Mouse (Mus musculus) kidney, adult 2 months (tissue): Measurements from ENCODE around the gene Sqor. TPM values are rescaled to one million over a fixed set of nuclear protein-coding genes. Genes with fewer than 3 reads are reported as not detected.

ENCODE experiments used
- DNase-seq: peaks from one replicate; pipeline ENCODE4 v3.0.0; 2021
- H3K27ac ChIP-seq: fragments of 200-500 bp; 2 replicates; pipeline ENCODE4 v1.5.1; 2012; ENCODE audit warnings: low read depth, low read length, control low read depth, inconsistent platforms; ENCODE audit not compliant: insufficient read depth
- H3K27me3 ChIP-seq: fragments of 200-500 bp; replicated peaks from 2 replicates; pipeline ENCODE4 v1.6.1; 2012; ENCODE audit warnings: mild to moderate bottlenecking, moderate library complexity, low read length, inconsistent platforms; ENCODE audit not compliant: control insufficient read depth, insufficient read depth
- H3K36me3 ChIP-seq: fragments of 200-500 bp; 2 replicates; pipeline ENCODE4 v1.6.1; 2012; ENCODE audit warnings: mild to moderate bottlenecking, moderate library complexity, low read length, inconsistent platforms; ENCODE audit not compliant: control insufficient read depth, insufficient read depth
- H3K4me1 ChIP-seq: fragments of 200-500 bp; 2 replicates; pipeline ENCODE4 v1.6.1; 2011; ENCODE audit warnings: low read length; ENCODE audit not compliant: control insufficient read depth, insufficient read depth
- H3K4me3 ChIP-seq: fragments of 200-500 bp; 2 replicates; pipeline ENCODE4 v1.5.1; 2011; ENCODE audit warnings: mild to moderate bottlenecking, low read depth, low read length, control low read depth; ENCODE audit not compliant: insufficient read depth
- CTCF ChIP-seq: fragments of 200-500 bp; conservative IDR thresholded peaks from 2 replicates; pipeline ENCODE4 v1.5.1; 2011; ENCODE audit warnings: low read depth, mild to moderate bottlenecking, control low read depth, low read length, moderate library complexity, mixed read lengths; ENCODE audit not compliant: insufficient read depth, insufficient read length
- POLR2A ChIP-seq: fragments of 200-500 bp; IDR thresholded peaks from one replicate; pipeline ENCODE4 v1.6.1; 2011; ENCODE audit warnings: low read depth, low read length, control low read depth
- WGBS: fragments of 180-500 bp; shearing (Covaris S2); methylation state at CpG from one replicate; pipeline ENCODE4 v1.1.7; 2018; 5-methylcytosine and 5-hydroxymethylcytosine counted together
- polyA plus RNA-seq: library from polyadenylated mRNA; depleted of rRNA; stranded (reverse); fragments of >200 nt; gene quantifications from 2 replicates; pipeline ENCODE4 v1.2.3, GENCODE M21; 2012

Sqor gene
- polyA plus RNA-seq, 1 experiment: 84.5 TPM

DNA sequence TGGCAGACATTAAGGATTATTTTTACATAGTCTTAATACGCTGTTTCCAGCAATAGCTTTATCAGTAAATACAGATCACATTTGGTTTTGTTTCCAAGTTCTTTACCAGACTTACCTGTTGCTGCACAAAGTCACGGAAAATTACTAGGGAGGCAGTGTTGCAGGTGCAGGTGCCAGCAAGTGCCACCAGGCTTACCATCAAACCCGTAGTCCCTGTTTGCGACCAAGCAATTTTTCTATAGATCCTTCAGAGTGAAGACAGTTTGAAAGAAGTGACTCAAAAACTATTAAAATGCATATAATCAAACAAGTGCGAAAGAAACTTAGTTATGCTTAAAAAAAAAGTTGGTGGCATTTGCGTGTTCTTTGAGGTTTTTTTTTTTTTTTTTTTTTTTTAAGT is 511 bp upstream of the Sqor start:
- TF ChIP-seq POLR2A (no peak), CTCF (peak; percentile 37)
- Histone ChIP-seq H3K27ac (peak overlapping the region; percentile 77; the same call in 1 of the 2 replicates), H3K36me3 (no peaks in the 10 kb centered on the region), H3K27me3 (no peaks in the 10 kb centered on the region), H3K4me3 (no peak overlapping the region; the same call in 1 of the 2 replicates), H3K4me1 (peaks cover 12% of the 10 kb centered on the region; the same call in 1 of the 2 replicates)
- peak; percentile 47 for DNase-seq
- 40% methylated on average over 6 of the region's 6 CpGs for WGBS

DNA sequence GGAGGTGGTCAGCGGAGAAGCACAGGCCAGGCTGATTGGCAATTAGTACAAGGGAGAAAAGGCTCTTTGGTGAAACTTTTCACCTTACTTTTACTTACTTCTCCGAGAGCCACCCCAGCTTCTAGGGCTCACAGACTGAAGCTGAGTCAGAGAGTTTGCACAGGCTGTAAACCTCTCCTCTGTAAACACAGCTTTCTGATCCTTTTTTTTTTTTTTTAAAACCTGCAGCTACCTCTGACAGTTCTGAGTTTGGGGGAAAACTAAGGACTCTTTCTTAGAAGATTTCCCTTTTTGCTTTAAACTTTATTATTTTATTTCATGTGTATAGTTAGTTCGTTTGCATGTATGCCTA is 733 bp downstream of the Sqor start:
- TF ChIP-seq CTCF (no peak), POLR2A (no peak)
- no peak for DNase-seq
- WGBS: 35% methylated on average over 3 of the region's 3 CpGs
- Histone ChIP-seq H3K27me3 (no peaks in the 10 kb centered on the region), H3K4me1 (peaks cover 12% of the 10 kb centered on the region; the same call in 1 of the 2 replicates), H3K36me3 (no peaks in the 10 kb centered on the region), H3K27ac (0 out of 2 replicates have a peak overlapping the region, but pooled peaks have one; percentile 73), H3K4me3 (peak overlapping the region; percentile 65)

DNA sequence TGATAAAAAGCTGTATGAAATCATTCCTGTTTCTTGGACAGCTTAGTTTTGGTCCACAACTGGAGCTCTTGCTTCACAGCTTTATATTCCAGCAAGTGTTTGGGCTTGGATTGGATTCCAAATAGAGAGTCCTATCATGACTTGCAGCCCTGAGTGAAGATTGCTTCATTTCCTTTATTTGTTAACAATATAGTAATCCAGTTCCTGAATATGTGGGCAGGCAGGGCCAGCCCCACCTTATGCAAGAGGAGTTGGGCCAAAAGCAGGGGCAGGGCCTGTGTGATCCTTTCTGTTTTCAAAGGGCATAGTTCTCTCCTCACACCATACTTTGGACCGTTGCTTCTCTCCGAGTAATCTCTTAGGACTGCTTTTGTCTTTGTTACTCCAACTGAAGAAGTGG is 6.0 kb downstream of the Sqor start:
- TF ChIP-seq POLR2A: no peak
- no peak for TF ChIP-seq CTCF
- no peaks in the 10 kb centered on the region for H3K27me3 ChIP-seq
- H3K4me3 ChIP-seq: no peak overlapping the region
- H3K4me1 ChIP-seq: peaks cover 18% of the 10 kb centered on the region; the same call in 1 of the 2 replicates
- H3K27ac ChIP-seq: no peak overlapping the region
- peak; percentile 59 for DNase-seq
- 53% methylated on average over 2 of the region's 2 CpGs for WGBS
- H3K36me3 ChIP-seq: no peaks in the 10 kb centered on the region

DNA sequence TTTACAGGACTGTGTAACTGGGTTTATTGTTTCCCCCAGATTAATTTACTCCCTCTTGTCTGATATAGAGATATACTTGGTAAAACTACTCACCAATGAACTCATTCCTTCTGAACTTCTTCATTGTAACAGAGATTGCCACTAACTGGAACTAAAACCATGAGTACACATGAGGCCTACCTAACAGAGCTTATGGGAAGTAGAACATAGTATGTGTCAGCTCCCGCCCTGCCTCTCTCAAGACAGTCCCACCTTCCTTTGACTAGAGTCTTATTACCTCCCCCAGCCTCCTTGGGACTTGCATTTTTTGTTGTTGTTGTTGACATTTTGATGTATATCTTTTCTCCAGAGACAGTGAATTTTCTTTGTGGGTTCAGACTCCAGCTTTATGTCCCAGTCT is 7.9 kb downstream of the Sqor start:
- 87% methylated on average over 1 of the region's 1 CpGs for WGBS
- TF ChIP-seq CTCF: no peak
- no peak for TF ChIP-seq POLR2A
- DNase-seq: no peak
- Histone ChIP-seq H3K4me3 (no peak overlapping the region), H3K27ac (no peak overlapping the region), H3K36me3 (no peaks in the 10 kb centered on the region), H3K4me1 (peaks cover 17% of the 10 kb centered on the region; the same call in 1 of the 2 replicates), H3K27me3 (no peaks in the 10 kb centered on the region)

DNA sequence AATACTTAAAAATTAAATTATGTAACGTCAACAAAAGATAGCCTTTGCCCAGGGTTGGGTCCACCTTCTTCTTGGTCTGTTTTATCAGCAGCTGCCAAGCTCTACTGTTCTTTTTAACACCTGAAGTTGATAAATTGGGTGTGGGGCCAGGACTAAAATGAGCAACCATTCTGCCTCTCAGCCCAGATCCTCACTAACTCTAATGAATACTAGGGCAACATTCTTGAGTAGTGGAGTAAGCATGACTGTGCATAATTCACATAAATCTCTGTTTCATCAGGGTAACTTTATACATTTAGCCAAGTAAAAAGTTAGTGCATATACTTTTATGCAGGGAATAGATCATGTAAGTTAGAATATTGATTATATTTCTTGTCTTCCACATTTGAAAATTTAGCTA is 10.5 kb downstream of the Sqor start:
- no peak for DNase-seq
- H3K4me3 ChIP-seq: no peak overlapping the region
- H3K4me1 ChIP-seq: peaks cover 14% of the 10 kb centered on the region
- no peaks in the 10 kb centered on the region for H3K36me3 ChIP-seq
- H3K27ac ChIP-seq: no peak overlapping the region
- WGBS: 63% methylated on average over 1 of the region's 1 CpGs
- no peaks in the 10 kb centered on the region for H3K27me3 ChIP-seq
- TF ChIP-seq POLR2A: no peak
- no peak for TF ChIP-seq CTCF

DNA sequence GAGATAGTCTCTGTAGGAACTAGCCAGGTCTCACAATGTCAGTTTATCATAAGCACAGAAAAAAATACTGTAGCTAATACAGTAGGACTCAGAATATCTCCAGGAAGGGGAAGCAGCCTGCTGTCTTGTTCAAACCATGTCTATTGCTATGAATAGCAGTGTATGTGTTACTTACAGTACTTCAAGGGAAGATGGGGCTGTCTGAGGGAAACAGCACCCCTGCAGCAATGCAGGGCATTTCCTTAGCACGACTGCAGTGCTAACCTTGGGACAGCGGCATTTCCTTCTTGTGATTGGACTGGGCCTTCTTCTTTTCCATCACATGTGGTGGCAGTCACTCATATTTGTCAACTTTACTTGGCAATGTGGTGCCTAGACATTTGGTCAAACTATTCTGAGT is 11.8 kb downstream of the Sqor start:
- Histone ChIP-seq H3K4me3 (no peak overlapping the region), H3K27me3 (no peaks in the 10 kb centered on the region), H3K36me3 (no peaks in the 10 kb centered on the region), H3K27ac (no peak overlapping the region), H3K4me1 (peaks cover 13% of the 10 kb centered on the region)
- no peak for DNase-seq
- 63% methylated on average over 2 of the region's 2 CpGs for WGBS
- TF ChIP-seq POLR2A (no peak), CTCF (no peak)

DNA sequence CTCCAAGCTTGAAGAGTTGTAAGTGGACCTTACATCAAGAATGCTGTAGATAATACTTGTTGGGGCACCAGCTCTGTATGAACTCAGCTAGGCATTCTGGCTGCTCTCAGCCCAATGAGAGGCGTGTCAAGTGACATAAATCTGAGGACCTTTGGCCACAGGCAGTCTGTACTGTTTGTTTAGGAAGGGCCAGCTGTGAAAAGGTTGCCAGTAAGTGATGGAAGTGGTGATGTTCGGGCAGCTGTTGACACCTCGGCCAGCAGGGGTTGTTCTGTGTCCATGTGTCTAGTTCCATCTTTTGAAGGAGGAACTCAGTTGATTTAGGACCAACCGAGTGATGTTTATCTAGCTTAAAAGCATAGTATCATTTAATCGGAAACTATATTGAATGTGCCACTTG is 14.9 kb downstream of the Sqor start:
- no peak; the same call in 1 of the 2 replicates for TF ChIP-seq CTCF
- TF ChIP-seq POLR2A: no peak
- DNase-seq: no peak
- H3K27ac ChIP-seq: no peak overlapping the region
- H3K4me1 ChIP-seq: peaks cover 30% of the 10 kb centered on the region
- H3K36me3 ChIP-seq: no peaks in the 10 kb centered on the region
- H3K27me3 ChIP-seq: no peaks in the 10 kb centered on the region
- H3K4me3 ChIP-seq: no peak overlapping the region
- WGBS: 28% methylated on average over 5 of the region's 5 CpGs

DNA sequence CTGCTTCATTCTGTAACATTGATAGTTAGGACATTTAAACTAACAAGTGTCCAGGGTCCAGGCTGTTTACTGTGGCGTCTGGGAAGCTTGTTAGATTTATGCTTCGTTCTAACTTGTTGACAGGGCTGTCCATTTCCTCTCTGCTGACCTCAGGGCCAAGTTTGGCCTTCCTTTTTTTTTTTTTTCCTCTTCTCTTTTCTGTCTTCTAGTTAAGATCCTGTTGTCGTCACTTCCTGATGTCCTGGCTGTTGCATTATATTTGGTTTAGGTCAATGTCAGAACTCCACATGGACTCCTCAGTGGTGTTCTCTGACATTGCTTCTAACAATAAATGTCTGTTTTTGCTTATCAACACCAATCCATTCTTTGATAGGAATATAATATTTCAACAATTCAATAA is 15.4 kb downstream of the Sqor start:
- Histone ChIP-seq H3K27me3 (no peaks in the 10 kb centered on the region), H3K4me1 (peaks cover 30% of the 10 kb centered on the region), H3K27ac (no peak overlapping the region), H3K4me3 (no peak overlapping the region), H3K36me3 (no peaks in the 10 kb centered on the region)
- WGBS: 35% methylated on average over 3 of the region's 3 CpGs
- DNase-seq: no peak
- TF ChIP-seq POLR2A: no peak
- TF ChIP-seq CTCF: no peak
